Mouse (Mus musculus): ENCODE results near the gene Mybphl.

The Mybphl gene

DNA sequence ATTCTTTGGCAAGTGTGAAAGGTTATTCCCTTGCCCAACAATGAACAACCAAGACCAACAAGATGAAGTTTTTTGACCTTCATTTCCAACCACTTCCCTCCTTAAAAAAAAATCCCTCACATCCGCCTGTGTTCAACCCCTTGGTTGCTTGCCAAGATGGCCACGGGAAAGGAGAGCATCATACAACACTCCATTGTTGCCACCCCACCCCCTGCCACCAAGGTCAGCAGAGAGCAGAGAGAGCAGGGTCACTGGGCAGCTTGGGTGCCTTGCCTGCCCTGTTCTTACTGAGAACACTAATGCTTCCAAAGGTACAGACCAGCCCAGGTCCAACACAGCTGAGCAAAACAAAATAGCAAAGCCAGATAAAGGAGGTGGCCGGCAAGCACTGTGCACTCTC lies 7.6 kb downstream of the Mybphl start:
- DNase-seq (ENCODE audit: low spot score in 2 of 2) = no peak

GRCm38 (mm10) chr3:108372691-108373090 lies 8.0 kb downstream of the Mybphl start:
- DNase-seq (ENCODE audit: low spot score in 2 of 2) = no peak

GRCm38 (mm10) chr3:108378875-108379663 lies 14.4 kb downstream of the Mybphl start:
- no peak for DNase-seq (ENCODE audit: low spot score in 2 of 2)

DNA sequence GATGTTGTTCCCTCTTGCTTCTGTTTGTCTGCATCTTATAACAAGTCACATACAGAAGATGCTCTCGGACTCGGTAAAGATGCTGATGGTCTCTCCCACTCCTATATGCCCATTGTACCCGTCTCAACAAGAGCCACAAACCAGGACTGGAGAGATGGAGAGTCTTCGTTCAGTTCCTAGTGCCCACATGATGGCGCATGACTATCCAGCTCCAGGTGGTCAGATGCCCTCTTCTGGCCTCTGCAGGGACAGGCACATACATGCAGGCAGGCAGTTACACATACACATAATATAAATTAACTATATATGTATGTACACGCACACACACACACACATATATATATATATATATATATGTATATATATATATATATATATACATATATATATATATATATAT lies 16.0 kb downstream of the Mybphl start:
- peak in 1 of 2 experiments; percentile 29 for DNase-seq (ENCODE audit: low spot score in 2 of 2)

DNA sequence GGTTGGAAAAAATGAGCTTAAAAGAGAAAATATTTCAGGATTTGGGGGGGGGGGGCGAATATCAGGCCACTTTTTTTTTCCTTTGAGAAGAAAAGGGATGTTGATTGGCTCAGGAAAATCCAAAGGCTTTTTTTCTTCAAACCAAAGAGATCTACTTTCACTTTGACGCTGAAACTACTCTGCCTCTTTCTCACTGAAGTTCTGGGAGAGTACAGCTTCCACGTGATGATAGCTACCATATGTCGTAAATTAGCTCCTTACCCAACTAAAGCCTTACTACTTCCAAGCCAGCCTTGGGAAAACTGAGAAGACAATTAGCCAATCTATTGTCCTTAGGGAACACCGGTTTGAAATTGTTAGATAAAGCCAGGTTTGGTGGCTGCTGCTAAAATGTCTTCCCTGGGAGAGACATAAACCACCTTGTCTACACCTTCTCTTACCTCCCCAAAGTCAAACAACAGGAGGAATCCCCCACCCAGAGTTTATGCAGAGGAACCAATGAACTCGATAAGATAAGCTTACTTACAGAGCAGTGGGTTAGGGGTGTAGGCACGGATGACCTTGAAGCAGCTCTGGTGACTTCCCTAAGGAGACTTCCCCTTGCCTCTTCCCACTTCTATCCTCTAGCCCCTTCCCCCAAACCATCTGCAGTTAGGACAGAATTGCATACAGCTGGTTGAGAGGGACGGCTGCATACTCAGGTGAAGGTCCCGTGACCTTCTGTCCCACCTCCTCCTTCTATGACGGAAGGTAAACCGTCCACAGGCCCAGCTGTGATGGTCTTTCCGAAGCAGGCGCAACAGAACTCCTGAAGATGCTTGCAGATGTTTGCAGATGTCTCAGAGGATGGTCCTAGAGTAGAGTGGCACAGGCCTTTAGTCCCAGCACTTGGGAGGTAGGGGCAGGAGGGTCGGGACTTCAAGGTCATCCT lies 17.5 kb downstream of the Mybphl start:
- DNase-seq (ENCODE audit: low spot score in 2 of 2) = peak in 1 of 2 experiments; percentile 28

DNA sequence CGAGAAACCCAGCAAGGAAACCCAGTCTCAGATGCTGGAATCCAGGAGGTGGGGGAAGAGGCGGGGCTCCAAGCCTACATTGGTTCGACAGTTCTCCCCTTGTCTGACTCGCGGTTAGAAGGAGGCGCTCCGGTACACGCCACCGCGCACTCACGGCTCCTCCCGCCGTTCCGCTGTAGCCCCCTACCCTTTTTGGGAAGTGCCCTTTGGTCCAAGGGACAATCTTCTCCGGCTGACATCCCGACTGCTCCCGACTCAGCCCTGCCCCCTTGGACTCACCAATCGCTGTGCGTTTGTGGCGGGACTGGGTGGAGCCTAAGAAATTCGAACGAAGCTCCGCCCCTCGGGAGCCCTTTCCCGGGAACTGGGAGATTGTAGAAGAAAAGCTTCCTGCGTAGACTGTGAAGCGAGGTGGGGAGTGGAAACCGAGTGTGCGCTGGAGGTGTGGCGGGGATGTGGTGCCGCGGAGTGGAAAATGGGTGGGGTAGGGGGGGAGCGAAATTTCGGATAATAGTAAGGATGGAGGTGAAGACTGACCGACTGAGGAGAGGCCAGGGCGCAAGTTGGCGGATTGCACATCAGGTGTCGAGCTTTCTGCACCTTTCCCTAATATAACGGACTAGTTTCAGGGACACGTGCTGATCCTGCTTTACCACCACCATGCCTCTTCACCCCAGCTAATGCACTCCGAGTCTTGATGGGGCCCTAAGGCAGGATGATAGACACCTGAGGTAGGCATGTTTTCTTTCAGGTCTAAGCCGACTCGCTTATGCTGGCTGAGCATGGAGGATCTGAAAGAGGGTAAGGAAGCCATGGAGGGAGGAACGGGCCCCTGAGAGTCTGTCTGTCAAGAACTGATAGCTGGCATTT lies 19.0 kb downstream of the Mybphl start, which contains the start of gene Psrc1:
TSS of gene Psrc1 (plus strand) at position 355 of the 870 bp plus-strand sequence.
- DNase-seq (ENCODE audit: low spot score in 2 of 2) = peak; percentile 91 to 92

DNA sequence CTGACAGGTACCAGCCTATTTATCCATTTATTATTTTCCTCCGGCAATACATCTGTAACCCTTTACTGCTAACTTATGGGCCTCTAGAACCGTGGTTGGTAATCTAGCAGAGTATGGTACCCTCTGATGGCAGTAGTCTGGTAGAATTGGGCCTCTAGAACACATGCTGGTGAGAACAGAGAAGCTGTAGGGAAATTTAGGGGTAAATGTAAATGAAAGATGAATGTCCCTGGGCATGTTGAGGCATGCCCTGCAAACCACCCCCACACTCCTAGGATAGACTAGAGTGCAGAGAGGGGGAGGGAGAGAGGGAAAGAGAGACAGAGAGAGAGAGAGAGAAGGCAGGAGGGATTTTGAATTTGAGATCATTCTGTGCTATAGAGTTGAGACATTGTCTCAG lies 19.7 kb downstream of the Mybphl start:
- peak in 1 of 2 experiments; percentile 18 for DNase-seq (ENCODE audit: low spot score in 2 of 2)

DNA sequence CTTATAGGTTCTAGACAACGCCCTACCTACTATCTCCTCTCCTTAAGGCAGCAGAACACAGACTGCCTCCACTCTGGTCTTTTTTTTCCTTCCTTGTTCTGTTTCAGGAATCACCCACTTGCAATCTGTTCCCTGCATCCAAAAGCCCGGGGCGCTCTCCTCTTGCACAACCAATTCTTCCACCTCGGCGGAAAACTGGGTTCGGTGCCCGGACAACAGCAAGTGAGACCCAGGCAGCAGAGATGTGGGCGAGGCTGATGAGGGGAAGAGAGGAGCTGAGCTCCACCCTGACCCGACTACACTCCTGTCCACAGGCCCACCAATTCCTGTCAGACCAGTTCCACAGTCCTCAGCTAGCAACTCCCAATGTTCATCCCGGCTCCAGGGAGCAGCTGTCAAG lies 21.5 kb downstream of the Mybphl start:
- DNase-seq (ENCODE audit: low spot score in 2 of 2) = peak; percentile 72 to 84

DNA sequence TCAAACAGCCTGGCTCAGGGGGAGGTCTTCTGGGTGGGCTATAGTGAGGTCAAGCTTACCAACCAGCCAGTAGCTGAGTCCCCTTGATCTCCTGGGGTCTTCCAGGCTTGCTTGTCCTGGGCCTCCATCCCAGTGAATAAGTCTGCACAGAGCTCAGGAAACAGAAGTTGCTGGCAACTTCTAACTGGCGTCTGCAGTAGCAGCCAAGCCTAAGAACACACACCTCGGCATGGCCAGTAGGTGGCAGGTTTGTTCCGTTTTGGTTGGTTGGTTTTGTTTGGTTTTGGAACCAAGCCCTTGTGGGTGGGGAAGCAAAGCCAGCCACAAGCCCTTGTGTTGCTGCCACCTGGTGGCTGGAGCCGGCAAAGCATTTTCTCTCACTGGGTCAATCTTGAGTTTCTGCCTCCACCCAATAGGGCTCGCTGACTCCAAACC lies 24.4 kb downstream of the Mybphl start:
- DNase-seq (ENCODE audit: low spot score in 2 of 2) = peak; percentile 96

DNA sequence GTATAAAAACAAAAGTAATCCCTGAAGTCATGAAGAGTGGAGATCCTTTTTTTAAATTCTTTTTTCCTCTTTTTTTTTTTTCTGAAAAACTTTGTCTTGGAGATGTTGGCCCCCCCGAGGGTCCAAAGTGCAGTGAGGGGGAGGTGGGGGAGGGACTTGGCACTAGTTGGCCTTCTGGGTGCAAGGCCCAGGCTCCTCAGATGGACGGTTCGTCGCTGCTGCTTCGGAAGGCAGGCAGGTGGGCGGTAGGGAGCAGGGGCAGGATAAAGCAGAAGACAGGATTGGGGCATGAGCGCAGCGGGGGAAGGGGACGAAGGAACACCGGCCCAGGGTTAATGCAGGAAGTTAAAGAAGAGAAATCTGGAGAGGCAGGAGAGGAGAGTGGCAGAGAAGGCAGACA lies 27.6 kb downstream of the Mybphl start:
- DNase-seq (ENCODE audit: low spot score in 2 of 2) = no peak

- no peak for DNase-seq (ENCODE audit: low spot score in 2 of 2)
Measured at GRCm38 (mm10) chr3:108392793-108393192, 28.1 kb downstream of the Mybphl start.

- DNase-seq (ENCODE audit: low spot score in 2 of 2) = no peak
Measured at GRCm38 (mm10) chr3:108398281-108398680, 33.6 kb downstream of the Mybphl start.

GRCm38 (mm10) chr3:108400442-108400841 lies 35.7 kb downstream of the Mybphl start:
- no peak for DNase-seq (ENCODE audit: low spot score in 2 of 2)

- peak; percentile 90 to 91 for DNase-seq (ENCODE audit: low spot score in 2 of 2)
Measured at GRCm38 (mm10) chr3:108401692-108402527, 37.2 kb downstream of the Mybphl start.

GRCm38 (mm10) chr3:108402528-108402920 lies 37.8 kb downstream of the Mybphl start:
- DNase-seq (ENCODE audit: low spot score in 2 of 2) = no peak

- peak; percentile 76 to 85 for DNase-seq (ENCODE audit: low spot score in 2 of 2)
Measured at GRCm38 (mm10) chr3:108405536-108406305, 41.0 kb downstream of the Mybphl start.

DNA sequence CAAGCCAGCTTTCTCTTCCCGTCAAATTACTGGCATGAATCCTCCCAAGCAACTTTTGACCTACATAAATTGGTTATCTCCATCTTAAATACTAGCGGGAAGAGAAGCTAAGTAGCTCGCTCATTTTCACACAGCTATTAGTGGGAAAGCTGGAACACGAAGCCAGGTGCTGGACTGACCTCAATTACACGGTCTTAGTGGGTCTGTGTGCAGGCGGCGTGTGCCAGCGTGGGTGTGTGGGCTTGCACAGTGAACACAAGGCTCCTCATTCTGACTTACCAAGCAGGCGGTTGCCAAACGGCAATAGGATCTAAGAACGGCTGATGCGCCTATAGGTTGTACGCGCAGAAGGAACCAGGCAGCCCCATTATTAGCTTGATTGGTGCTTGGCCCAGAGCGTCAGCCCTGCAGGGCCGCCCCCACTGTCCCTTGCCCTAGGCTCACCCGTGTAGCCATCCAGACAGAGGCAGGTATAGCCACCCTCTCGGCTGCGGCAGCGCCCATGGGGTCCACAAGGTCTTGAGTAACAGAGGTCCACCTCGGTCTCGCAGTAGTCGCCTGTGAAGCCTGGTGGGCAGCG lies 41.7 kb downstream of the Mybphl start:
- DNase-seq (ENCODE audit: low spot score in 2 of 2) = peak in 1 of 2 experiments; percentile 55

GRCm38 (mm10) chr3:108408517-108409008 lies 43.9 kb downstream of the Mybphl start:
- DNase-seq (ENCODE audit: low spot score in 2 of 2) = peak in 1 of 2 experiments; percentile 26

Measured in right cerebral cortex, postnatal 10 days (tissue).